ENCODE assay signal across 14 mouse cellular contexts in the genomic region with DNA sequence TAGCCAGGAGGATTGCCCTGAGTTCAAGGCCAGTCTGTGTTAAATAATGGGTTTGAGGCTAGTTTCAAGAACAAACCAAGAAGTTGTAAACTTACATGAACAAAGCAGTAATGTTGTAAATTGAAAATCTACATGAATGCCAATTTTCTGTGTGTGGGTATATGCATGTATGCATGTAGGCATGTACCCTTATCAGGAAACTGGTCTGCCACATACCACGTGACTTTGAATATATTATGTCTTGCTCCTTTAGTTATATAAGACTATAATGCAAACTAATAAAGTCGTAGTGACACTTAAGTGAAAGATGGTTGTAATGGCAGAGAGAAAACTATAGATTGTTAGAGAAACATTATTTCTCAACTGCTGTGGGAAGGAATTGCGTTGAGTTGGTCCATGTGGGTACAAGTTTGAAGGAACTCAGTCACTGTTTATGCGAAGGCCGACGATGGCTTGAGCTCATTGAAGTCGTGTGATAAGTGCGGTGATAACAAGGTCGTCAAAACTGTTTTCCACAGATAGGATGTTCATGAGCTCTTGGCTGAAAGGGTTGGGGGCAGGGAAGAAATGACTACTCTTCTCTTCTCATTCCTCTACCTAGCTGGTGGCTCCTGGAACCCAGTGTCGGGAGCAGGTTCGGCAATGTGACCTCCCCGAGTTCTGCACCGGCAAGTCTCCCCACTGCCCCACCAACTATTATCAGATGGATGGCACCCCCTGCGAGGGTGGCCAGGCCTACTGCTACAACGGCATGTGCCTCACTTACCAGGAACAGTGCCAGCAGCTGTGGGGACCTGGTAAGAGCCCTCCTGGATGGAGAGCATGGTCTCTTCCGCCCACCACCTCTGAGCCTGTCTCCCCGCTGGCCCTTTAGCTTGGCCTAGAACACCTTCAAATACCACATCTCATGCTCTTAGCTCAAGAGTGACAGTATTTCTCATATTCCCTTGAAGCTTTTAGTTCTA. TPM values are rescaled to one million over a fixed set of nuclear protein-coding genes. Genes with fewer than 3 reads are reported as not detected.
"Had no signal": no experiment of that assay in that cellular context is flagged by ENCODE, and none has a peak within 500 bp of the region (broad histone marks: within the 10 kb centered on the region; RNA-seq: fewer than 3 reads in every experiment).

No protein-coding gene starts in this region.

- H3K9ac ChIP-seq: limb, embryonic 12.5 days; lung, embryonic 15.5 days; midbrain, embryonic 13.5 days; neural tube, embryonic 13.5 days; stomach, embryonic 15.5 days had no signal

- H3K4me2 ChIP-seq: limb, embryonic 12.5 days; lung, embryonic 15.5 days; midbrain, embryonic 13.5 days; neural tube, embryonic 13.5 days; stomach, embryonic 15.5 days had no signal

- H3K9me3 ChIP-seq: limb, embryonic 12.5 days; lung, embryonic 15.5 days; midbrain, embryonic 13.5 days; neural tube, embryonic 13.5 days; stomach, embryonic 15.5 days had no signal

- H3K4me3 ChIP-seq: layer of hippocampus, adult 2 months; limb, embryonic 12.5 days; lung, embryonic 15.5 days; midbrain, embryonic 13.5 days; neural tube, embryonic 13.5 days; stomach, embryonic 15.5 days had no signal

- H3K27me3 ChIP-seq: limb, embryonic 12.5 days; lung, embryonic 15.5 days; midbrain, embryonic 13.5 days; neural tube, embryonic 13.5 days; stomach, embryonic 15.5 days had no signal

- DNase-seq: kidney, adult 18-20 months; kidney, postnatal 10 days; kidney, postnatal 4 days; lung, postnatal 14 days; right cerebral cortex, postnatal 14 days; thymus, adult 2 months; thymus, postnatal 25 days had no signal

- ATAC-seq: midbrain, embryonic 13.5 days had no signal

- H3K27ac ChIP-seq: layer of hippocampus, adult 2 months; limb, embryonic 12.5 days; lung, embryonic 15.5 days; midbrain, embryonic 13.5 days; neural tube, embryonic 13.5 days; stomach, embryonic 15.5 days had no signal

- H3K4me1 ChIP-seq: limb, embryonic 12.5 days; lung, embryonic 15.5 days; midbrain, embryonic 13.5 days; neural tube, embryonic 13.5 days; stomach, embryonic 15.5 days had no signal

RNA-seq across cellular contexts. Expression of gene Nipal4, which starts 35.0 kb away (rescaled TPM):
- polyA plus RNA-seq: liver, adult 2 months had no signal
